Mouse (Mus musculus): ENCODE results near the gene C3.

C3 gene

DNA sequence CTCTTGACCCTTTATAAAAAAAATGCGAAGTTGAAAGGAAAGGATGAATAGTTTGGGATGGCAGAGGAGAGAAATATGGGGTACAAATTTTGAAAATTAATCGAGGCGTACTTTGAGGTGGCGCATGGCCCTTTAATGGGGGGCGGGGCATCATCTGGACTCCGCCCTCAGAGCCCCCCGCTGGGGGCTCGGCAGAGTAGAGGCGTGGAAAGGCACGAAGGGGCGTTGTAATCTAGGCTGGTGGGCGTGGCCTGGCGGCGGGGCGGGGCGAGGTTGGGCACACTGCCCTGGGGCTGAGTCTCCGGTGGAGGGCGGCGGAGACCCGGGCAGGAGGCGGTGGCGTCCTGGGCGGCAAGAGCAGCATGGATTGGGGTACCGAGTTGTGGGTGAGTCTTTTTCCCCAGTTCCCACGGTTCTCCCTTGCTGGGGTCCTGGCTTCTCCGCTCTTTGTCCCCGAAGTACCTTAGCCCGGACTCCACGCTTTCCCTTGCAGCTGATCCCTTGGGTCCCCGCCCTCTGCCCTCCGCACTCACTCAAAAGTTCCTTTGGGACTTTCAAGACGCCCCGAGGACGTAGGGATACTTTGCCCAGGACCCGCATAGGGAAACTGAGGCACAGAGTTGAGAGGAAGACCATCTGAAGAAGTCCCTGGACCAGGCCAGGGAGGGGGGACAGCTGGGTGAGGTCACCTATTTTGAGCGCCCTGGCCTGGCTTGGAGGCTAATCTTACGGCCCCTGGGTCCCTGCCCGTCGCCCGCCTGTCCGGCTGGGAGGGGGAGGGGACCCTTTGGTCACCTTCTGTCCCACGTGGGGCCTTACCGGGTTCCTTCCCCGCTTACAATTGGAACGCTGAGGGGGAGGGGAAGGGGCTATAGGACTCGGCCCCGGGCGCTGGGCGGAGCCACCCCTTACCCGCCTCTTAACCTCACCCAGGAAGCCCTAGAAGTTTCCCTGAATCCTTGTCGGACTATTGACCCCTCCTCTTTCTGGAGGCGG lies 21.5 kb upstream of the C3 start, which contains the start of gene Trip10:
Gene Trip10 (plus strand): TSS at position 270 of the 996 bp plus-strand sequence.
- peak; percentile 96 to 99 for DNase-seq (ENCODE audit: low spot score in 2 of 2)

DNA sequence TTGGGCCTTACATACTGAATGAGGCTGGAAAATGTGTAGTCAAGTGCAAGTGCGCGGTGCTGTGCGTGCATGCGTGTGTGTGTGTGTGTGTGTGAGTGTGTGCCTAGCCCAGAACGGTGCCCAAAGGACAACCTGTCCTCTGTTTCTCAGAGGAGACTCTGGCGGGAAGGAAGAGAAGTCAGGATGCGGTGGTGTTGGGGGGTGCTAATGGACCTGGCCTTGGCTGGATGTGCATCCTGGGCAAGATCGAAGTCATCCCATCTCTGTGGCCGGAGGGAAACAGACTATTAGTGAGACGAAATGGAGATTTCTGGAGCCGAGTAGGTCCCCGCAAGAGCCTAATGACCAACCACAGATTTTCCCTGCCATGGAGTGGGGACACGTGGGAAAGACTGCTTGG lies 20.8 kb upstream of the C3 start:
- no peak for DNase-seq (ENCODE audit: low spot score in 2 of 2)

DNA sequence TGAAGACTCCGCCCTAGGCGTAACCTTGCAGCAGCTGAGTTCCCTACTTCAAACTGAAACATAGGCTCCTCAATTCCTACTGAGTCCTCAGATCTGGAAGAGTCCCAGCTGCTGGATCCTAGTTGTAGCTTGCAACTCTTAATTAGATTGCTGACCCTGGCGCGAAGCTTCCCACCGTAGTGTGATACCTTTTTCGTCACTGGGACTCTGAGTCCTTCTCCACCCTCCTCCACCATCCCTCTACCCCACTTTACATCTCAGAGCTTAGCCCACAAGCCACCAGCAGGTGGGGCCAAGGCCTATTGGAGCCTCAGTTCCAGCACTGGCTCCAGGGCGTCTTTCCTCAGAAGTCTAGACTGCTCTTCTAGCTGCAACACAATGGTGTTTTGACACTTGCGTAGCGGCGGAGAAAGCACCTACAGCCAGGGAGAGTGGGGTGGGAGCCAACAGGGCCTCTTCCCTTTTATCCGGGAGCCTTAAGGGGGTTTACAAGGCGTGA lies 20.3 kb upstream of the C3 start, which contains the start of gene Gpr108:
Gene Gpr108 (minus strand): TSS at position 246 of the 499 bp plus-strand sequence.
- peak; percentile 75 to 83 for DNase-seq (ENCODE audit: low spot score in 2 of 2)

DNA sequence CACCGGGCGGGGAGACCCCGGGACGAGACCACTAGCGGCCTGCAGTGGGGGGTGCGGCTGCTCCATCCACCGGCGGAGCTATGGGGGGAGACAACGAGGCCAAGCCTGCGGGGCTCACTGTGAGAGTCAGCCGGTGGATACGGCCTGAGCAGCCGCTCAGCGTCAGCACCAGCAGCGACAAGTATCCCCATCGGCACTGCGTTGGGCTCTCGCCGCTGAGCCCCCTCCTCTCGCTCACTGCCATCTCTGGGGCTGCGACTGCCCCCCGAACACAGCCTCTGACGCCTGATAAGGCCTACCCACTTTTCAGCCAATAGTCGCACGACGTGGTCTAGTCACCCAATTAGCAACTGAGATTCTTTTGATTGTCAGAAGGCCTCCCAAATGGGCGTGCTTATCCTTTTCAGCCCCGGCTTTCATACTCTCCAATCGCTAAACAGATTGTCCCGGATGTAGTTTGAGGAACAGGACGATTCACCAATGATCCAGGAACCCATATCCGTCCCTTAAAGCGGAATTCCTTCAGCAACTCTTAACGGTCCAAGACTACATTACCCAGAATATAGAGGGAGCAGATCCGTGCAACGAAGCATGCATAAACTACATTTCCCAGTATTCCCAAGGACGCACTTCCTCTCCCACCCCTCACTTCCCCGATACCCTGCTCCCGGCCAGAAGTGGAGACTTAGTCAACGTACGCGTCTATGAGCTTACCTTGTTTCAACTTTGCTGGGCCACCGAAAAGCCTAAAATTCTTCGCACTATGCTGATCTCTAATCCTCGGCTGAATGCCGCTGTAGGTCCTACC lies 19.7 kb upstream of the C3 start:
- DNase-seq (ENCODE audit: low spot score in 2 of 2) = peak; percentile 88 to 92

DNA sequence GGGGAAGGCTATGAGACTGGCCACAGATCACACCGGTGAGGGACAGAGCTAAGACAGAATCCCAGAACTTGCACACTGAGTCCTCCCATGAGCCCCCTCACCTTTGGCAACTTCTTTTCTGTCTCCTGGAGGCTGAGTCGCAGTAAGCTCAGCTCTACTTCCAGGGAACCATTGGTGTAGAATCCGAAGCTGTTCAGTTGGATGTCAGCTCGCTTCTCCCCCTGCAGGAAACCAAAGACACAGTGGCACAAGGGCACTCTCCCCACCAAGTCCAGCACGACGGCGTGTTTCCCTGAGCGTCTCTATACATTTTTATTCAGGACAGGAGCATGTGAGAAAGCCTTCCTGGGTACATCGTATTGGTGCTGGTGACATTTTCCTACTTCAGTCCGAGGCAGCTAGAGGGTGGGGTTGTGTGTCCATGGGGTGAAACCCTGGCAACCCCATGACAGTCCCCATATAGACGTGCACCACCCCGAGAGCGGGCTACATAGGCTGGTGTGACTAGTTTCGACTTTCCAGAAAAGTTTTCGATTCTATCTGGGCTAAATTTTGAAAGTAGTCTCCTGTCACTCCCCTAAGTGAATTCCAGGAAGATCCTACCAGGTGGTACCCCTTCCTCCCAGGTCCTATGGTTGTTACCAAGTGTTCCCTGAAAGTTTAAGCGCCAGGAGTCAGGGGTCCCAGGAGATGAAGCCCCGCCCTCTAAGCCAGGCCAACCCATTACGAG lies 18.9 kb upstream of the C3 start:
- DNase-seq (ENCODE audit: low spot score in 2 of 2) = no peak

DNA sequence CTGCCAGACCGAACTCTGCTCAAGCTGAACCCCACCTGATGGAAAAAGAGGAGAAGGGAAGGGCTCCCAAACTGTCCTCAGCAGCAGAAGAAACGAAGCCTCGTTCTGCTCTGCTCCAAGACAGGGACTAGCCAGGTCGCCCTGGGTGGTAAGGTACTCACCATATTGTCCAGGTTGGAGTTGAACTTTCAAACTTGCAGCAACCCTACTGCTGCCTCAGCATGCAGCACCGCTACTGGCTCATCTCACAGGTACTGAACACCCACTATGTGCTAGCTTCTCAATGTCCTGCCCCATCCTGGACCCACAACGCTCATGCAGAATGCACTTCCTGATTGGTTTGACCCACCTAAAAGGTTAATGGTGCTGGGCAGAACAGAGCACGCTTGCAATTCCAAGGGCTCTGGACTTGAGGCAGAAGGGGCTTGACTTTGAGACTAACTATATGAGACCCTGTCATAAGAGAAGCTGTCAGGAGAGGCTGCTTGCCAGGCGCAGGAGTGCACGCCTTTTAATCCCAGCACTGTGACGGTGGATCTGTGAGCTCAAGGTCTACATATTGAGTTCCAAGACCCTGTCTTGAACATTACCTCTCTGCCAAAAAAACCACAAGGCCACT lies 17.5 kb upstream of the C3 start:
- DNase-seq (ENCODE audit: low spot score in 2 of 2) = no peak

DNA sequence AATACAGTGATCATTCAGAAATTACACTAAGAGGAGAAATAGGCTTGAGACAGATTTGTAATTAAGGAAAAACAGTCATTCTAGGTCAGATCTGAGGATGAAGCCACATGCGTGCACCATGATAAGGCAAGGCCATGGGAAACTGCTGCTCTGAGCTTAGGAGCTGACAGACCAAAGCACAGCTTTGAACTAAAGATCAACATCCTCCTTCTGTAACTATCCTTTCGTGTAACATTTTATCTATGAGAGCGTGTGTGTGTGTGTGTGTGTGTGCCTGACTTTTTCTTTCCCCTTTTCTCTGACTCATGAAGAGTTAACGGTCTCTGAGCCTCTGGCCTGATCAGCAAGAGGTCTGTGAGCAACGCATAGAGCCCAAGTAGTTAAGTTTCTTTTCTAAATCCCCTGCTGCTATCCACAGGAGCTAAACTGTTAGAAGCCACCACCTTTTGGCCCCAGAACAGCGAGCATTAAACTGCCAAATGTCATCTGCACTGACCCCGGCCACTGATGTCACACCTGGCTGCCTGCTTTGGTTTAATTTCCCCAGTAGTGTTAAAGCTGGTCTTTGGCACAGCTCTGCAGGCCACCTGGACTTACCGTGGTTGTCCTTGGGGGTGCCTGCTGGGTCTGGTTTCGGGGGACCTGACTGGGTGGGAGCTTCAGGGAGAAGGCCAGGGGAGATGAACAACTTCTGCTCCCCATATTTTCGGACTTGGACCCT lies 15.9 kb upstream of the C3 start:
- DNase-seq (ENCODE audit: low spot score in 2 of 2) = no peak

DNA sequence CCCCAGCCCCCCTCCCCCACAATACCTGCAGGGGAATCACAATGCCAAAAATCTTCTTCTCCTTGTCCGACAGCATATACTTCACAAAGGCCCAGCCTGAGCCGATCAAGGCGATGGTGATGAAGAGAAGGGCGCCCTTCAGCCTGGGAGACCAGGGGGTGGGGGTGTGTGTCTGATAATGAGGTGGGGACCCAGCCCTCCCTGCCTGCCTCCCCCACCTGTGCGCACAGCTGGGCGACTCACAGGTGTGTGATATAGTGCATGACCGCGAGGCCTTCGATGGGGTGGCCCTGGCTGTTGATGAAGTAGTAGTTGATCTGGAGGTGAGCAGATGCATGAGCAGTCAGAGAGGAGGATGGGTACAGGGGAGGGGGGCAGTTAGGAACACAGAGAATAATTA lies 9.2 kb upstream of the C3 start:
- DNase-seq (ENCODE audit: low spot score in 2 of 2) = no peak

DNA sequence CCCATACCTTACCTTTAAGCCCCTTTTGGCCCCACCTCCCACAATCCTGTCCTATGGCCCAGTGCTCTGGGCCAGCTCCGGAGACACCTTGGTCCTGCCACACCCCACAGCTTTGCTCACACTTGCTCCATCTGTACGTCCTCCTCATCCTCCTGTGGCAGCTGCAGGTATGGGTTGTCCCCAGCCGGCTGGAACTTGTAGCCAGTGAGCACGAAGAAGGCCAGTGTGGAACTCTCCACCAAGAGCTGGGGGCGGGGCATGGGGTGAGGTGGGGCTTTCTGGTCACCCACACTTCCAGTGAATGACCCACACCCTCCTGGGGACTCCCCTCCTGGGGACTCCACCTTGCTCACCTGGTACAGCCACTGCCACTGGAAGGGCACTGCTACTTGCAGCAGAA lies 7.9 kb upstream of the C3 start:
- DNase-seq (ENCODE audit: low spot score in 2 of 2) = no peak

DNA sequence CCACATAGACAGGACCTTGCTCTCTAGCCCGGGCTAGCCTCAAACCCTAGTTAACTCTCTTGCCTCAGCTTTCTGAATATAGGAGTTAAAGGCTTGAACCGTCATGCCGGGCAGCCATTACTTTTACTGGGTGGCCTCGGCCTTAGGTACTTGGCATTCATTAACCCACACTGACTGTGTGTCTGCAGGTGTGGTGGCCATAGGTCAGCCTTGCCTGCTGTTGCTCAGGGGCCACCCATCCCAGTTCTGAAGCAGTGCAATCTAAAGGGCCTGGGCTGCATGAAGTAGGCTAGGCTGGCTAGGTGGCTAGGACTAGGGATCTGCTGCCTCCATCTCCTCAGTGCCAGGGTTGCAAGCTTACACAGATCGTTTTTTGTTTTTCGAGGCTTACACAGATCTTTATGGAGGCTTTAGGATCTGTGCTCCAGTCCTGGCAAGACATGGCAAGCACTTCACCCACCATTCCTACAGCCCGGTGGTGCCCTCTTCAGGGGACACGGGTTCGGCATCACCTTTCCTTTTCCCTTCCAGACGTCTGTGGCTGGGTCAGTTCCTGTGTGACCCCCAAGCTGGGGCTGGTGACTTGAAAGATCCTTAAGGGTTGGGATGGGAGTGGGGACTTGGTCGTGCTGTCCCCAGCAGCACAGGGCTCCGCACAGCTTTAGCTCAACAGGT lies 6.5 kb upstream of the C3 start:
- DNase-seq (ENCODE audit: low spot score in 2 of 2) = no peak

DNA sequence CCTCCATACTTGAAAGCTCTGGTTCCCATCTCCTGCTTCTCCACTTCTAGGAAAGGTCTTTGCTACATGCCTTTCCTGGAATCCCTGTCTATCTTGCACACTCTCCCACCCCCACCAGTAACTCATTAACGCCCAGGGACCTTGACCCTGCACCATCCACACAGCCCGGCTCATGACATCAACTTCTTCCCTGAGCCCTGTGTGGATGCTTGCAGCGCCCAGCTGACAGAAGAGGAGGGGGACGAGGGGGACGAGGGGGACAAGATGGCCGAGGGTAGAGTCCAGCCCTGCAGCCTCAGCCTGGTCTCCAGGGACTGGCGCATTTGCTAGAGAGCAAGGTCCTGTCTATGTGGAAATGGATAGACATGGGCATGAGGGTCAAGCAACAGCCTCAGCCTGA lies 5.1 kb upstream of the C3 start:
- no peak for DNase-seq (ENCODE audit: low spot score in 2 of 2)

DNA sequence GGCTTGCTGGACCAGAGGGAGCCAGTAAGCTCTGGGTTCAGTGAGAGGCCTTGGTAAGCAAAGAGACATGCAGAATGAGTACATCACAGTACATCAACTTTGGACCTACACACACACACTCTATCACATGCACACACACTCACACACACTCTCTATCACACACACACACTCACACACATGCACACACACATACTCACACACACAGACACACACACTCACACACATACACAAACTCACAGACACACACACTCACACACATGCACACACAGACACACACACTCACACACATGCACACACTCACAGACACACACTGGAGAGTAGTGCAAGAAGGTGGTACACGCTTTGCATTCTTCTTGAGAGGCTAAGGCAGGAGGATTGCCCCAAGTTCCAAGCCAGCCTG lies 4.3 kb upstream of the C3 start:
- DNase-seq (ENCODE audit: low spot score in 2 of 2) = no peak

DNA sequence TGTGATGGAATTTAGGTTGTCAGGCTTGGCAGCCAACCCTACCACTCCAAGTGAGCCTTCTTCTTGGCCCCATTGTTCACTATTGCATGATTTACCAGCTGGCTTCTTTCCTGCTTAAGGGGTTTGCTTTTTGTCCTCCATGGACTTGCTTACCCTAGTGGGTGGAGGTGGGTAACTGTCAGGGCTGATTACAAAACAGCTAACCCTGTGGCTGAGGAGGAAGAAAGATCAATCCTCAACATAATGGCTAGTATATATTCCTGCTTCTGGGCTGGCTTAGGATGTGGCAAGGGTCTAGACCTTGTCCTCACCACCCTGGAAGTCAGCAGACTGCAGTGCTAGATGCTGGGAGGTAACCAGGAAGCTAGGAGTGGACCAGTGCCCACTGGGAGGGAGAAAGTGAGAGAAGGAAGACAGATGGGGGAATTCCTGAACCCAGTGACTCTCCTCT lies 3.4 kb upstream of the C3 start:
- no peak for DNase-seq (ENCODE audit: low spot score in 2 of 2)

DNA sequence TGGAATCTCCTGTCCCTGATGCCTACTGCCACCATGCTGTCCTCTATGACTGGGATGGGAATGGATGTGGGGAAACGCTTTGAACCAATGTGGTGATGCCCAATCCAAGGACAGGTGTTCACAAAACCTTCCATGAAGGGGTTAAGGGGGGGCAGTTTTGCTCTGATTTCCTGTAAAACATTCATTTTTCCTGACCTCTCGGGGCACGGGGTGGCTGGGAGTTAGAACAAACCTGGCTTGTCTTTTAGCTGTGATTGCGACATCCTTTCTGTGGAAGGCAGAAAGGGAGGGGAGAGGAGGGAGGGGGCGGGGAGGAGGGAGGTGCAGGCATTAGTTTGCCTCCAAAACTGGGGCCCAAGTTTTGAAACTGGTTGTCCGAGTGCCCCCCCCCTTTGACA lies 2.8 kb upstream of the C3 start:
- DNase-seq (ENCODE audit: low spot score in 2 of 2) = no peak

DNA sequence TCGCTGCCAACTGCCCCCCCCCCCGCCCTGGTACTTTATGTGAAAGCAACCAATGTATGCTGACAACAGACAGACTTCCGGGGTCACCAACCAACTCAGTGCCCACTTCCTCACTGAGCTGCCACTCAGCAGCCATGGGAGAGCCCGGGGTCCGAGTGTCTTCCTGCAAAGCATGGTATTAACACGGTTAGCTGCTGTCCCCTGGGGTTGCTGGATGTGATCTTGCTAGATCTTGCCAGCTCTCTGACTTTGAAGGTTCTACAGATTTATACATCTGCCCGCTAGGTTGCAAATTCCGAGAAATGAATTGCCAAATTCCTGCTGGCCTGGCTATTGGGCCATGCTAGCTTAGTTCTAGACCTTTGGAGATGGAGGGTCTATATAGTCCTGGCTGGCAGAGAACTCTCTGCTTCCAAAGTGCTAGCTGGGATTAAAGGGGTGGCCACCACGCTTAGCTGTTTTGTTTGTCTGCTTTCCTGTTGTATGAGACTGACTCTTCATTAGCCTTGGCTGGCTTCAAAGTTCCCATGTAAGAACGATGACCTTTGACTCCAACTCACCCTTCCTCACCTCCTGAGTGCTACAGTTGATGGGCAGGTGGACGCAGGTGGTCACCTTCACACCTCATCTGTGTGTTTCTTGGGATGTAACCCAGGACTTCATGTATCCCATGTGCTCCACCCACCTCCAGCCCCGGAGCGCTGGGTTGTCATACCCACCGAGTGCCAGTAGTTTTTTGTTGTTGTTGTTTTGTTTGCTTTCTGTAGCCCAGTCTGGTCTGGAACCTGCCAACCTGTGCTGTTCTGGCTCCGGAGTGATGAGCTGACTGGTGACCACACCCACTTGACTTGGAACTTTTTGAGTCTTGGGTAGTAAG lies 2.2 kb upstream of the C3 start:
- no peak for DNase-seq (ENCODE audit: low spot score in 2 of 2)

DNA sequence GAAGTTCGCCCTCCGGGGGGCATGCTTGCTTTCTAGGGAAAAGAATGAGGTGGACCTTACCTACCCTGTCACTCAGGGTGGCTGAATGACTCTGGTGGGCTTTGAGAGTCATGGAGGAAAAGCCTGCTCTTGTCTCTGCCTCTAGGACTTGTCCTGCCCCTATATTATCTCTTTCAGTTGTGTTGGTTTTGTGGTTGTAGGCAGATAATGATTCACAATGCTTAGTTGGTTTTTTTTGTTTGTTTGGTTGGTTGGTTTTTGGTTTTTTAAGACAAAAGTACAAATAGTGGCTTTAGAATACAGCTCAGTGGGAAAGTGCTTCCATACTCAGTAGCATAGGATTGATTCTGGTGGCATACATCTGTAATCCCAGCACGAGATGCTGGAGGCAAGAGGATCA lies 937 bp upstream of the C3 start:
- no peak for DNase-seq (ENCODE audit: low spot score in 2 of 2)

DNA sequence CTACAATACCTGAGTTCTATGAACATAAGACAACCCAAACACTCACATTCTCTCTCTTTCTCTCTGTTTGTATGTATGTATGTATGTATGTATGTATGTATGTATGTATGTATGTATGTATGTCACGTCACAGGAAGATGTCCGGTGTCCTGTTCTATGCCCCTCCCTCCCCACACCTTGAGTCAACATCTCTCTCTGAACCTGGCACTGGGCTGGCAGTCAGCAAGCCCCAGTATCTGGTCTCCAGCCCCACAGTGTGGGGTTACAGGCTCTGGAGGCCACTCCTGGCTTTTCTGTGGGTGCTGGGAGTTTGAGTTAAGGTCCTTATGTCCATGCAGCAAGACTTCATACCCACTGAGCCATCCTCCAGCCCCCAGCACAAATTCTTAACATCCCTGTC lies 468 bp downstream of the C3 start:
- no peak for DNase-seq (ENCODE audit: low spot score in 2 of 2)

DNA sequence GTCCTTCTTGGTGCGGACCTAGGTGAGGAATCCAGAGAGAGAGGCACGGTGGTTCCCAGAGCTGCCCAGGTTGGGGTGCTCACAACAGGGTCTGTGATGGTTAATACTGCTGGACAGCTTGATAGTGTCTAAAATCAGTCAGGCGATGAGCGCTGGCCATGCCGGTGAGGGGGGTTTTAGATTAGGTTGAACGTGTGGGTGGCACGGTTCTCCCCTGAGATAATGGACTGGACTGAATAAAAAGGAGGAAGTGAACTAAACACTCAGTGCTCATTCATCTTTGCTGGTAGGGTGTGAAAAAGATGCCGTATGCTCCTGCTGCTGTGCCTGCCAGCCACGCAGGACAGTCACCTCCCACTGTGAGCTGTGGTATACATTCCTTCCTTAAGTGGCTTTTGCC lies 4.6 kb downstream of the C3 start:
- DNase-seq (ENCODE audit: low spot score in 2 of 2) = peak; percentile 16 to 35

DNA sequence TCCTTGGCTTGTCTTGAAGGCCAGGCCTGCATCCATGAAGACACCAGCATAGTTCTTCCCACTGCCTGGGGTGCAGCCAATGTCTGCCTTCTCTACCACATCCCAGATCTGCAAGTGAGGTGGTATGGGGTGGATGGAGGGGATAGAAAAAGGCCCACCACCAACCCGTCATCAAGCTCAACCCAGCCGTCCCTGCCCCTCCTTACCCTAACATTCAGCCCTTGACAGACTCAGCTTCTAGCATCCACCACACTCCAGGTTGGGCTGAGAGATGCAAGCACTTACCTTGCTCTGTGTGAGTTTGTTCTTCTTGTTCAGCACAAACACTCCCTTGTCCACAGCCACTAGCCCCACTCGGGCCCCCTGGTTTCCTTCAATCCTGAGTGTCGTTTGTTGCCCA lies 6.0 kb downstream of the C3 start:
- DNase-seq (ENCODE audit: low spot score in 2 of 2) = peak; percentile 7 to 51

All from urinary bladder, postnatal 4 days (tissue).